Mouse (Mus musculus) CD4-positive, CD25-positive, alpha-beta regulatory T cell (primary cell): Measurements from ENCODE around the gene Nlrp6. TPM values are rescaled to one million over a fixed set of nuclear protein-coding genes. Genes with fewer than 3 reads are reported as not detected.

Source experiments
- polyA plus RNA-seq: library from polyadenylated mRNA; unstranded; fragments of 100-300 nt; shearing (Covaris generic); gene quantifications from one replicate; pipeline ENCODE4 v1.2.1, GENCODE M21; 2017

Gene Nlrp6
- not detected for polyA plus RNA-seq

GRCm38 (mm10) chr7:140920418-140921029 lies at the start of gene Nlrp6:
Gene Nlrp6, plus strand, starts transcription at chr7:140920902.

GRCm38 (mm10) chr7:140881696-140882468 lies 38.8 kb upstream of the Nlrp6 start, which contains the start of the genes Psmd13 and Sirt3:
Gene Psmd13, plus strand, starts transcription at chr7:140881968.
Gene Sirt3, minus strand, starts transcription at chr7:140882309.

GRCm38 (mm10) chr7:140900220-140900619 lies 20.5 kb upstream of the Nlrp6 start, which contains the start of gene Cox8b:
Gene Cox8b, minus strand, starts transcription at chr7:140900446.

GRCm38 (mm10) chr7:140941222-140942051 lies 20.7 kb downstream of the Nlrp6 start, which contains the start of gene Pgghg:
Gene Pgghg, plus strand, starts transcription at chr7:140941391.

GRCm38 (mm10) chr7:140949824-140950530 lies 29.3 kb downstream of the Nlrp6 start, which contains the start of gene Ifitm5:
Gene Ifitm5, minus strand, starts transcription at chr7:140950291.

GRCm38 (mm10) chr7:140955758-140956555 lies 35.3 kb downstream of the Nlrp6 start, which contains the start of the genes Gm45717 and Ifitm2:
Gene Gm45717, minus strand, starts transcription at chr7:140955937.
Gene Ifitm2, minus strand, starts transcription at chr7:140955987.

GRCm38 (mm10) chr7:140966921-140967320 lies 46.2 kb downstream of the Nlrp6 start, which contains the start of gene Ifitm1:
Gene Ifitm1, plus strand, starts transcription at chr7:140967221.

Other genes starting within 250 kb of the Nlrp6 start
- 0.07 TPM for gene Olfr45, start 239.0 kb upstream of the Nlrp6 start, polyA plus RNA-seq
- not detected for gene Olfr541, start 223.6 kb upstream of the Nlrp6 start, polyA plus RNA-seq
- gene Cyp2e1, start 157.2 kb upstream of the Nlrp6 start, polyA plus RNA-seq, result not detected
- gene Syce1, start 133.1 kb upstream of the Nlrp6 start, polyA plus RNA-seq, result 0.84 TPM
- gene Zfp941, start 98.7 kb upstream of the Nlrp6 start, polyA plus RNA-seq, result 0.20 TPM
- not detected for gene Urah, start 85.9 kb upstream of the Nlrp6 start, polyA plus RNA-seq
- not detected for gene Scgb1c1, start 75.4 kb upstream of the Nlrp6 start, polyA plus RNA-seq
- gene Odf3, start 73.1 kb upstream of the Nlrp6 start, polyA plus RNA-seq, result 0.16 TPM
- gene Gm45785, start 64.6 kb upstream of the Nlrp6 start, polyA plus RNA-seq, result not detected
- gene Ric8a, start 63.9 kb upstream of the Nlrp6 start, polyA plus RNA-seq, result 134 TPM
- 43.1 TPM for gene Bet1l, start 63.3 kb upstream of the Nlrp6 start, polyA plus RNA-seq
- gene Psmd13, start 38.9 kb upstream of the Nlrp6 start, polyA plus RNA-seq, result 199 TPM
- 8.4 TPM for gene Sirt3, start 38.6 kb upstream of the Nlrp6 start, polyA plus RNA-seq
- gene Cox8b, start 20.5 kb upstream of the Nlrp6 start, polyA plus RNA-seq, result not detected
- 34.4 TPM for gene Pgghg, start 20.5 kb downstream of the Nlrp6 start, polyA plus RNA-seq
- 0.48 TPM for gene Ifitm5, start 29.4 kb downstream of the Nlrp6 start, polyA plus RNA-seq
- not detected for gene Gm45717, start 35.0 kb downstream of the Nlrp6 start, polyA plus RNA-seq
- 16.6 TPM for gene Ifitm2, start 35.1 kb downstream of the Nlrp6 start, polyA plus RNA-seq
- gene Ifitm1, start 46.3 kb downstream of the Nlrp6 start, polyA plus RNA-seq, result not detected
- 8.0 TPM for gene Ifitm3, start 89.9 kb downstream of the Nlrp6 start, polyA plus RNA-seq
- gene Ifitm6, start 97.0 kb downstream of the Nlrp6 start, polyA plus RNA-seq, result 0.28 TPM
- not detected for gene Gm17387, start 108.2 kb downstream of the Nlrp6 start, polyA plus RNA-seq
- 10.0 TPM for gene B4galnt4, start 140.2 kb downstream of the Nlrp6 start, polyA plus RNA-seq
- 286 TPM for gene Pkp3, start 157.3 kb downstream of the Nlrp6 start, polyA plus RNA-seq
- gene Sigirr, start 179.7 kb downstream of the Nlrp6 start, polyA plus RNA-seq, result 209 TPM
- gene Ano9, start 196.9 kb downstream of the Nlrp6 start, polyA plus RNA-seq, result not detected
- 22.4 TPM for gene Ptdss2, start 201.5 kb downstream of the Nlrp6 start, polyA plus RNA-seq